Mouse (Mus musculus) regulatory T cell (primary cell): ENCODE measurements around the gene Olfr187.
"Not testable (repeated sequence)": the region's sequence is repeated elsewhere in the genome, so short reads cannot be mapped to it uniquely, and the experiment has no call there.

Experiments
- in situ Hi-C: fragments of 300-600 bp; cut with MboI, MseI; formaldehyde crosslinking; loops from one replicate; pipeline ENCODE4 v1.15.1; 2025; ENCODE audit warnings: high pct_unique_total_duplicates

The Olfr187 gene

GRCm38 (mm10) chr16:59039710-59040109 is at the start of gene Olfr187:
TSS of gene Olfr187 (minus strand) at chr16:59039767.
- in situ Hi-C loops = no loop called here

GRCm38 (mm10) chr16:59081113-59081512 is 41.5 kb upstream of the Olfr187 start:
- in situ Hi-C loops = not testable (repeated sequence)

GRCm38 (mm10) chr16:59077905-59078304 is 38.3 kb upstream of the Olfr187 start, which contains the start of gene Olfr190:
TSS of gene Olfr190 (minus strand) at chr16:59078005.
- in situ Hi-C loops = no loop called here

- in situ Hi-C loops = no loop called here
Observed at GRCm38 (mm10) chr16:59073520-59073919, 34.0 kb upstream of the Olfr187 start.

GRCm38 (mm10) chr16:59071755-59072154 is 32.2 kb upstream of the Olfr187 start:
- in situ Hi-C loops = no loop called here

- in situ Hi-C loops = not testable (repeated sequence)
Observed at GRCm38 (mm10) chr16:59062411-59062810, 22.8 kb upstream of the Olfr187 start.

GRCm38 (mm10) chr16:59049286-59049685 is 9.7 kb upstream of the Olfr187 start:
- in situ Hi-C loops = not testable (repeated sequence)

GRCm38 (mm10) chr16:59048860-59049259 is 9.3 kb upstream of the Olfr187 start:
- in situ Hi-C loops = no loop called here

- in situ Hi-C loops = no loop called here
Observed at GRCm38 (mm10) chr16:59047579-59047978, 8.0 kb upstream of the Olfr187 start.

GRCm38 (mm10) chr16:59045835-59046234 is 6.3 kb upstream of the Olfr187 start:
- in situ Hi-C loops = no loop called here

- in situ Hi-C loops = no loop called here
Observed at GRCm38 (mm10) chr16:59030191-59030590, 9.4 kb downstream of the Olfr187 start, which contains the start of gene Olfr186. TSS of gene Olfr186 (minus strand) at chr16:59030291.

GRCm38 (mm10) chr16:59013357-59014018 is 26.1 kb downstream of the Olfr187 start:
- in situ Hi-C loops = no loop called here

- in situ Hi-C loops = no loop called here
Observed at GRCm38 (mm10) chr16:59007146-59007545, 32.4 kb downstream of the Olfr187 start.

- in situ Hi-C loops = no loop called here
Observed at GRCm38 (mm10) chr16:58995057-58995456, 44.5 kb downstream of the Olfr187 start, which contains the start of gene Olfr183. TSS of gene Olfr183 (plus strand) at chr16:58995357.
